Mouse (Mus musculus): Measurements from ENCODE around the gene St7. TPM values are rescaled to one million over a fixed set of nuclear protein-coding genes. Genes with fewer than 3 reads are reported as not detected.

Gene St7
- total and polyA plus RNA-seq, 2 experiments from 2014 or later = 35.8 to 71.7 TPM

GRCm38 (mm10) chr6:17770645-17771345 lies 78.1 kb downstream of the St7 start:
- H3K4me3 ChIP-seq (ENCODE audit: low read length) = no peak overlapping the region
- ATAC-seq = peak; percentile 61; the same call in 1 of the 2 replicates
- no peak overlapping the region for H3K27ac ChIP-seq
- H3K27me3 ChIP-seq (ENCODE audit: insufficient read depth, low read length) = no peaks in the 10 kb centered on the region
- no peaks in the 10 kb centered on the region; the same call in 1 of the 2 replicates for H3K4me1 ChIP-seq (ENCODE audit: insufficient read depth, low read length)
- H3K36me3 ChIP-seq (ENCODE audit: insufficient read depth, low read length) = no peaks in the 10 kb centered on the region
- TF ChIP-seq CTCF (IDR thresholded peaks at IDR 0.05; ENCODE audit: low read depth) = no peak
- H3K9me3 ChIP-seq (ENCODE audit: low read length) = no peaks in the 10 kb centered on the region
- 28% methylated on average over 8 of the region's 8 CpGs for whole genome bisulfite sequencing
- peak; percentile 15 for DNase-seq (ENCODE audit: low spot score)
- H3K4me2 ChIP-seq (ENCODE audit: low read depth, low read length) = peak overlapping the region; percentile 14; the same call in 1 of the 2 replicates
- H3K9ac ChIP-seq (replicated peaks; ENCODE audit: low read length) = no peak overlapping the region

- no peak for TF ChIP-seq CTCF (IDR thresholded peaks at IDR 0.05; ENCODE audit: low read depth)
- no peak for DNase-seq (ENCODE audit: low spot score)
- Histone ChIP-seq H3K4me3 (ENCODE audit: low read length) (no peak overlapping the region), H3K9me3 (ENCODE audit: low read length) (no peaks in the 10 kb centered on the region), H3K36me3 (ENCODE audit: insufficient read depth, low read length) (no peaks in the 10 kb centered on the region), H3K27me3 (ENCODE audit: insufficient read depth, low read length) (no peaks in the 10 kb centered on the region), H3K4me1 (ENCODE audit: insufficient read depth, low read length) (no peaks in the 10 kb centered on the region; the same call in 1 of the 2 replicates), H3K27ac (no peak overlapping the region), H3K4me2 (ENCODE audit: low read depth, low read length) (no peak overlapping the region), H3K9ac (replicated peaks; ENCODE audit: low read length) (no peak overlapping the region)
- 45% methylated on average over 1 of the region's 1 CpGs for WGBS
- ATAC-seq = no peak
Observed at GRCm38 (mm10) chr6:17771456-17771855, 78.7 kb downstream of the St7 start.

GRCm38 (mm10) chr6:17772514-17772913 lies 79.8 kb downstream of the St7 start:
- no peaks in the 10 kb centered on the region for H3K36me3 ChIP-seq (ENCODE audit: insufficient read depth, low read length)
- no peak overlapping the region for H3K4me2 ChIP-seq (ENCODE audit: low read depth, low read length)
- no peak overlapping the region for H3K9ac ChIP-seq (replicated peaks; ENCODE audit: low read length)
- no peaks in the 10 kb centered on the region; the same call in 1 of the 2 replicates for H3K4me1 ChIP-seq (ENCODE audit: insufficient read depth, low read length)
- no peak for TF ChIP-seq CTCF (IDR thresholded peaks at IDR 0.05; ENCODE audit: low read depth)
- H3K27ac ChIP-seq = peak overlapping the region; percentile 32; the same call in 1 of the 2 replicates
- no peak overlapping the region for H3K4me3 ChIP-seq (ENCODE audit: low read length)
- DNase-seq (ENCODE audit: low spot score) (no peak), ATAC-seq (no peak)
- WGBS = 65% methylated on average over 3 of the region's 3 CpGs
- H3K9me3 ChIP-seq (ENCODE audit: low read length) = no peaks in the 10 kb centered on the region
- no peaks in the 10 kb centered on the region for H3K27me3 ChIP-seq (ENCODE audit: insufficient read depth, low read length)

- ATAC-seq = no peak
- no peak for TF ChIP-seq CTCF (IDR thresholded peaks at IDR 0.05; ENCODE audit: low read depth)
Observed at GRCm38 (mm10) chr6:17776041-17776440, 83.3 kb downstream of the St7 start.

GRCm38 (mm10) chr6:17777018-17777799 lies 84.5 kb downstream of the St7 start:
- Histone ChIP-seq H3K4me3 (ENCODE audit: low read length) (no peak overlapping the region), H3K36me3 (ENCODE audit: insufficient read depth, low read length) (no peaks in the 10 kb centered on the region), H3K4me2 (ENCODE audit: low read depth, low read length) (no peak overlapping the region), H3K9me3 (ENCODE audit: low read length) (no peaks in the 10 kb centered on the region), H3K4me1 (ENCODE audit: insufficient read depth, low read length) (no peaks in the 10 kb centered on the region), H3K27me3 (ENCODE audit: insufficient read depth, low read length) (no peaks in the 10 kb centered on the region), H3K27ac (no peak overlapping the region), H3K9ac (replicated peaks; ENCODE audit: low read length) (no peak overlapping the region)
- no peak for TF ChIP-seq CTCF (IDR thresholded peaks at IDR 0.05; ENCODE audit: low read depth)
- no peak for DNase-seq (ENCODE audit: low spot score)
- no peak for ATAC-seq
- 95% methylated on average over 6 of the region's 6 CpGs for whole genome bisulfite sequencing

More at GRCm38 (mm10) chr6:17776041-17776440, 83.3 kb downstream of the St7 start:
- H3K4me1 ChIP-seq (ENCODE audit: insufficient read depth, low read length) = no peaks in the 10 kb centered on the region
- DNase-seq (ENCODE audit: low spot score) = no peak
- no peaks in the 10 kb centered on the region for H3K36me3 ChIP-seq (ENCODE audit: insufficient read depth, low read length)
- WGBS = 68% methylated on average over 7 of the region's 7 CpGs
- H3K9ac ChIP-seq (replicated peaks; ENCODE audit: low read length) = no peak overlapping the region
- no peaks in the 10 kb centered on the region for H3K9me3 ChIP-seq (ENCODE audit: low read length)
- H3K27me3 ChIP-seq (ENCODE audit: insufficient read depth, low read length) = no peaks in the 10 kb centered on the region
- no peak overlapping the region for H3K27ac ChIP-seq
- no peak overlapping the region for H3K4me2 ChIP-seq (ENCODE audit: low read depth, low read length)
- H3K4me3 ChIP-seq (ENCODE audit: low read length) = no peak overlapping the region

GRCm38 (mm10) chr6:17778648-17779202 lies 86.0 kb downstream of the St7 start:
- 96% methylated on average over 3 of the region's 3 CpGs for WGBS
- Histone ChIP-seq H3K36me3 (ENCODE audit: insufficient read depth, low read length) (no peaks in the 10 kb centered on the region), H3K4me1 (ENCODE audit: insufficient read depth, low read length) (no peaks in the 10 kb centered on the region), H3K4me2 (ENCODE audit: low read depth, low read length) (no peak overlapping the region), H3K9ac (replicated peaks; ENCODE audit: low read length) (no peak overlapping the region), H3K9me3 (ENCODE audit: low read length) (no peaks in the 10 kb centered on the region), H3K27me3 (ENCODE audit: insufficient read depth, low read length) (no peaks in the 10 kb centered on the region), H3K27ac (no peak overlapping the region), H3K4me3 (ENCODE audit: low read length) (no peak overlapping the region)
- no peak for TF ChIP-seq CTCF (IDR thresholded peaks at IDR 0.05; ENCODE audit: low read depth)
- DNase-seq (ENCODE audit: low spot score) (no peak), ATAC-seq (no peak)
